Mouse (Mus musculus): ENCODE results near the gene Eif4g2.

The Eif4g2 gene

GRCm38 (mm10) chr7:111070167-111070496 lies 12.7 kb downstream of the Eif4g2 start:
- no peak for DNase-seq (ENCODE audit: extremely low spot score, low read depth, low spot score)

- no peak for DNase-seq (ENCODE audit: extremely low spot score, low read depth, low spot score)
Observed at GRCm38 (mm10) chr7:111069439-111070166, 13.2 kb downstream of the Eif4g2 start.

- DNase-seq (ENCODE audit: extremely low spot score, low read depth, low spot score) = no peak
Observed at GRCm38 (mm10) chr7:111068181-111068580, 14.6 kb downstream of the Eif4g2 start.

- no peak for DNase-seq (ENCODE audit: extremely low spot score, low read depth, low spot score)
Observed at GRCm38 (mm10) chr7:111062971-111063370, 19.9 kb downstream of the Eif4g2 start.

GRCm38 (mm10) chr7:111059527-111059926 lies 23.3 kb downstream of the Eif4g2 start:
- DNase-seq (ENCODE audit: extremely low spot score, low read depth, low spot score) = no peak

- DNase-seq (ENCODE audit: extremely low spot score, low read depth, low spot score) = no peak
Observed at GRCm38 (mm10) chr7:111055984-111056657, 26.7 kb downstream of the Eif4g2 start.

- no peak for DNase-seq (ENCODE audit: extremely low spot score, low read depth, low spot score)
Observed at GRCm38 (mm10) chr7:111055221-111055620, 27.6 kb downstream of the Eif4g2 start.

- DNase-seq (ENCODE audit: extremely low spot score, low read depth, low spot score) = no peak
Observed at GRCm38 (mm10) chr7:111049652-111050421, 33.0 kb downstream of the Eif4g2 start.

- DNase-seq (ENCODE audit: extremely low spot score, low read depth, low spot score) = no peak
Observed at GRCm38 (mm10) chr7:111048920-111049319, 33.9 kb downstream of the Eif4g2 start.

GRCm38 (mm10) chr7:111029046-111029553 lies 53.7 kb downstream of the Eif4g2 start:
- no peak for DNase-seq (ENCODE audit: extremely low spot score, low read depth, low spot score)

- DNase-seq (ENCODE audit: extremely low spot score, low read depth, low spot score) = peak; percentile 75
Observed at GRCm38 (mm10) chr7:111028281-111029045, 54.4 kb downstream of the Eif4g2 start, which contains the start of gene Ctr9. Ctr9 (plus strand) TSS chr7:111028951.

GRCm38 (mm10) chr7:111024912-111025311 lies 57.9 kb downstream of the Eif4g2 start:
- DNase-seq (ENCODE audit: extremely low spot score, low read depth, low spot score) = no peak

- no peak for DNase-seq (ENCODE audit: extremely low spot score, low read depth, low spot score)
Observed at GRCm38 (mm10) chr7:111024068-111024594, 58.7 kb downstream of the Eif4g2 start.

- no peak for DNase-seq (ENCODE audit: extremely low spot score, low read depth, low spot score)
Observed at GRCm38 (mm10) chr7:111020814-111021213, 62.0 kb downstream of the Eif4g2 start.

Measured in hindlimb bud, embryonic 11.5 days (tissue).